Mouse (Mus musculus): ENCODE measurements around the gene Scnn1a.

The Scnn1a gene

DNA sequence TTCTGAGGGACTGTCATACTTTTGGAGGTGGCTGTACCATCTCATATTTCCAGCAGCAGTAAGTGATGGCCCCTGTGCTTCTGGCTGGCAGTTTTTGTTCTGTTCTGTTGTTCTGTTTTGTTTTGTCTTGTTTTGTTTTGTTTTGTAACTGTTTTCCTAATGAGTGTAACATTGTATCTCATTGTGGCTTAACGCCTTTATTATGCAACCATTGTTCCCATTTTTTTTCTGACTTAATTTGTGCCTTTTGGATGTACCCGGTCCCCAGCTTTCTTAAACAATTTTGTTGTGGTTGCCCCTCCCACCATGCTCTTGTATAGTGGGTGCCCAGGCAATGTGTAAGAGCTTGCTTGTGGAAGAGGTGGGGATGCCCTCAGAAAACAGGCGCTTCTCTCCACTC is 21.7 kb downstream of the Scnn1a start:
- CTCF ChIA-PET = interaction anchor here (0.5 kb wide), 1 partner anchor 269 kb away, joined by 4 read pairs; no protein-coding TSS in a partner anchor

DNA sequence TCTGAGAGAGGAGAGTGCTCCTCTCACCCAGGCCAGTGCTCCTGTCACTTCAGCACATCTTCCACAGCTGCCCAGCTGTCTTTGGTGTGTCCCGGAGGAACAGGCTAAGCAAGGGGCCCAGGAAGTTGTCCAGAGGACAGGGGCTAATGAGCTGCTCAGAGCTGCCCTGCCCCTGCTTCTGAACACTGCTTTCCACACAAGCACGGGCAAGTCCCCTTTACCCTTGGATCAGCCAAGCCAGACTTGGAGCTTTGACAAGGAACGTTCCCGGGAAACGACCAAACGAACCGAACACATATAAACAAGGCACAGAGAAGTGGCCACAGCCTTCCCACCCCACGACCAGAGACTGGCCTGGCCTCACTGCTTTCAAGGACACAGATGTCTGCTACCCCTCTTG is 23.6 kb downstream of the Scnn1a start:
- CTCF ChIA-PET = no interaction called here

DNA sequence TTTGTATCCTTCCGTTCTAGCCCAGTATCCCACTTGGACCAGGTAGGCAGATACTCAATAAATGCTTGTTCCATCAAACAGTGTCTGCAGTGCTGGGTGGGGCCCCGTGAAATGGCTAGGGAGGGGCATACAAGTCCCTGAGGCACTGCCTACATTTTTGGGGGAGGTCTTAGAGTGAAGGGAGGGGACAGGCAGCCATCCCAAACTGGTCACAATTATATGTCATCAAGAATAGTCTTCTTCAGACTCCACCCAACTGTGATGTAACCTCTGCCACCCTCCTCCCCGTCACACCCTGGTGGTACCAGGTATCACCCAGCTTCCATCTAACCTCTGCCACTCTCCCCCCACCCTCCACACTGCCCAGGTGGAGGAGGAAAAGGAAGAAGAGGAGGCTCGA is 24.4 kb downstream of the Scnn1a start:
- CTCF ChIA-PET = no interaction called here

DNA sequence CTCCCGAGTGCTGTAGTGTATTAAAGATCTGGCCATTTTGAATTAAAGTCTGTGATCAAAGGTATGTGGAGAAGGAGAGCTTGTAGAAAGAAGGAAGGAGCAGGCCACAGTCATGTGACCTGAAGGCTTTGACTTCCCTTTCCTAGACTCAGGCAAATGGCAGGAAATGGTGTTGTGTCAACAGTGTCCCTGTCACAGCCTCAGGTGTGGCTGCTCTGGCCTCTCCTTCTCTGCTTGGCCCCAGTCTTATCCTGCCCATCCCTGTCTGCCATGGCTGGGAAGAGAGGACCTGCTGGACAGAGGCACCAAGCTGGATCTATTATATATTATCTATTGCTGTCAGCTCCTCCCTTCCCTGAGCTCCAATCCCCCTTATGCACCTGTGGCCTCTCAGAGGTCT is 25.2 kb downstream of the Scnn1a start:
- CTCF ChIA-PET = interaction anchor here (0.5 to 0.7 kb wide), 2 partner anchors 12 to 54 kb away, joined by 3 to 9 read pairs; no protein-coding TSS in a partner anchor

DNA sequence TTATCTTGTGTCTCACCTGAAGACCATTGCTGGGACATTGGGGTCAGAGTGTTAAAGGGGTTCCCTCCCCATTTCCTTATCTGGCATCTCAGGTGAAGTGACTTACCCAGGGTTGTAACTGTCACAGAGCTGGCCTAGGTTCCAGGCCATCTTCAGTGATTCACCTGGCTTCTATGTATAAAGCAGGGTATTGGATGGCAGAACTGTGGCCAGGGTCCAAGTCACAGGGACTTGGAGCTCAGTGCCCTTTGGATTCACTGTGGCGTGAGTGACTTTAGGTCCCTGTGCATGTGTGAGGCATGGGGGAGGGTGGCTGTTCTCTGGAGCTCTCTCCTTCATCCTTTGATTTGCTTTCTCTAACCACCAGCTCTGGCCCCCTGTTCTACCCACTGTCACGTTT is 25.6 kb downstream of the Scnn1a start:
- CTCF ChIA-PET = interaction anchor here (0.5 to 0.7 kb wide), 2 partner anchors 12 to 54 kb away, joined by 3 to 9 read pairs; no protein-coding TSS in a partner anchor

DNA sequence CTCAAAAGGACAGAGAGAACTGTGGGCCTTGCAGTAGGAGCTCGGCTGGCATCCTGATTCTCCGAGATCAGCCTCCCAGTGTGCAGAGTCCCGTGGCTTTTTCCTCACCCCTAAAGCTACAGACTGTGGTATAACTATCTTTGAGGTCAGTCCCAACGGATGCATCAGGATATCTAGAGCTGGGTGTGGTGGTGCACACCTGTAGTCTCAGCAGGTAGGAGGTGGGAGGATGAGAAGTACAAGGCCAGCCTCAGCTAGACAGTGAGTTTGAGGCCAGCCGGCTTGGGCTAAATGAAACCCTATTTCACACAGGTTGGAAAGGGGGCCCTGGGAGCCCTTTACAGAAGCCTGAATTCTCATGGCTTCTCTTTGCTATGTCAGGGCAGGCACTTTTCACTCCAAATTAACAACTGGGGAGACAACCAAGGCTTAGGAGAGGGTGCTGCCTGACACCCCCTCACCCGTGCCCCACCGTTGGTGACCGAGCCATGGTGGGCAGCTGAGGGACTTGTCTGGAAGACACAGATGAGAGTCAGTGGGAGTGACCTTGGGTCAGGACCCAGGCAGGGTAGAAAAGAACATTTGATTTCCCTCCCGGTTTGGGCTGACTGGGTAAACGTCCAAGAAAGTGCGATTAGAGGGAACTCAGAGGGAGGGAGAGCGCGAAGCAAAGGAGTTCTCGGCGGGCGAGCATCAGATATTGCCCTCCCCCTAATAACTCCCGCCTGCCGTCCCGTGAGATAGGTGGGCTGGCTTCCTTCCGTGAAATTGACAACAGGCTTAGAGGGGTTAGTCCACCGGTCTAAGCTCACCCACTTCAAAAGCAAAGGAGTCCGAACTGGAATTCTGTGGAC is 28.5 kb downstream of the Scnn1a start, which contains the start of gene Tnfrsf1a:
Tnfrsf1a (plus strand) TSS at position 642 of the 854 bp plus-strand sequence.
- CTCF ChIA-PET = interaction anchor here (0.6 kb wide), 2 partner anchors 54 to 118 kb away, joined by 3 to 8 read pairs; no protein-coding TSS in a partner anchor

DNA sequence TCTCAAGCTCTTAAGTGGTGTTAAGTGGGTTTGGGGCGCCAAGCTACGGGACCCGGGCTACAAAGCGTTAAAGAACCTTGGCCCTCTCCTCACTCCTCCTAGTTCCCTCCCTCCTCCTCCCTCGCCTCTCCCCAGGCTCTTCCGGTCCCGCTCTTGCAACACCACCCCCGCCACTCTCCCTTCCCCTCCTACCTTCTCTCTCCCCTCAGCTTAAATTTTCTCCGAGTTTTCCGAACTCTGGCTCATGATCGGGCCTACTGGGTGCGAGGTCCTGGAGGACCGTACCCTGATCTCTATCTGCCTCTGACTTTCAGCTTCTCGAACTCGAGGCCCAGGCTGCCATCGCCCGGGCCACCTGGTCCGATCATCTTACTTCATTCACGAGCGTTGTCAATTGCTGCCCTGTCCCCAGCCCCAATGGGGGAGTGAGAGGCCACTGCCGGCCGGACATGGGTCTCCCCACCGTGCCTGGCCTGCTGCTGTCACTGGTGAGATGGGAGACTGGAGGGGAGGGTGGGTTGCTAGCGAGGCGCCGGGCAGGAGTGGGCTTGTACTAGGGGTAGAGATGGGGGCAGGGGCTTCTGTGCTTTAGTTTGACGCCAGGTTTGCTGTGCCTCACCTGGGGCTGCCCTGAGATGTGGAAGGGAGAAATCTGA is 29.2 kb downstream of the Scnn1a start:
- CTCF ChIA-PET = interaction anchor here (0.6 to 0.7 kb wide), 3 partner anchors 45 to 119 kb away, joined by 3 to 8 read pairs (median 3); no protein-coding TSS in a partner anchor

DNA sequence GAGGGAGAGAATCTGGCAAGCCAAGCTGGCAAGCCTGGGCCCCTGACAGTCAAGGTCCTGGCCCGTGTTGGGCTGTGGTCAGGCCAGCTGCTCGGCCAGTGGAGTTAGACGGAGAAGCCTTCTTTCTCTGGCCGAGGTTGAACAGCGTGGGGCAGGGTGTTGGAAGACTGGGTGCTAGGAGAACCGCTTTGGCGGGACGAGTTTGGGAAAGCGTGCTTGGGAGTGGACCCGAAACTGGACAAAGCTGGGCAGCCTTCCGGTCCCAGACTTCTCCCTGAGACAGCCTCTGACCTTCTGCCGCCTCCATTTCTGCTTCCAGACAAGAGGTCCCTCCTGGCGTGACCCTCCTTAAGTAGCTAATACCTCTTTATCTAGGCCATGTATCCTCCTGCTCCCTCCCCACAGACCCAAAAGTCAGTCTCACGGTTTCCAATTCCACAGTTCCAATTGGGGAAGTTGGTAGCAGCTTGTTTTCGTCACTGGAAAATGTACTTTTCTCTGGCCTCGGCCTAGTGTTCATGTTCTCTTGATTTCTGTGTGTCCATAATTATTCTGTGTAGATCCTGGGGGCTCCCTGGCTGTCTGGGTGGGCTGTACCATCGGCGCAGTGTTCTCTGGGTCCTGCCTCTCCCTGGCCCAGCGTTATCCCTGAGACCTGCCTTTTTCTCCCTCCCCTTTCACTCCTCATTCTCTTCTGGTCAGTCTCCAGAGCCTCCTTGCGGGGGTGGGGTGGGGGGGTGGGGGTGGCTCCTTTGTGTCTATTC is 30.0 kb downstream of the Scnn1a start:
- CTCF ChIA-PET = interaction anchor here (0.7 kb wide), 1 partner anchor 46 kb away, joined by 3 read pairs; no protein-coding TSS in a partner anchor

DNA sequence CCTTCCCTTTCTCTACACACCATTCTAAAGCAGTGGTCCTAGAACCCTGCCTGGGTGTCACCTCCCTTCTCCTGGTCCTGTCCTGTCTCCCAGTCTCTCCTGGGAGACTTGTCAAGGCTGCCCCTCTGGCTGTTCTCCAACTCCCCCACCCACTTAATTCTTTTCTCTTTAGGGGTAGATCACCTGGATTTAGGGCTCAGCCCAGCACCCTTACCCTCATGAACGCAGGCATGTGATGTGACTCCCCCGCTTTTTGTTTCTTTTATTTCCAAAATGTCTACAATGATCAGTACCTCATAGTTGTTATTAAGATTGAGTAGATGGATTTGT is 30.5 kb downstream of the Scnn1a start:
- CTCF ChIA-PET = no interaction called here

DNA sequence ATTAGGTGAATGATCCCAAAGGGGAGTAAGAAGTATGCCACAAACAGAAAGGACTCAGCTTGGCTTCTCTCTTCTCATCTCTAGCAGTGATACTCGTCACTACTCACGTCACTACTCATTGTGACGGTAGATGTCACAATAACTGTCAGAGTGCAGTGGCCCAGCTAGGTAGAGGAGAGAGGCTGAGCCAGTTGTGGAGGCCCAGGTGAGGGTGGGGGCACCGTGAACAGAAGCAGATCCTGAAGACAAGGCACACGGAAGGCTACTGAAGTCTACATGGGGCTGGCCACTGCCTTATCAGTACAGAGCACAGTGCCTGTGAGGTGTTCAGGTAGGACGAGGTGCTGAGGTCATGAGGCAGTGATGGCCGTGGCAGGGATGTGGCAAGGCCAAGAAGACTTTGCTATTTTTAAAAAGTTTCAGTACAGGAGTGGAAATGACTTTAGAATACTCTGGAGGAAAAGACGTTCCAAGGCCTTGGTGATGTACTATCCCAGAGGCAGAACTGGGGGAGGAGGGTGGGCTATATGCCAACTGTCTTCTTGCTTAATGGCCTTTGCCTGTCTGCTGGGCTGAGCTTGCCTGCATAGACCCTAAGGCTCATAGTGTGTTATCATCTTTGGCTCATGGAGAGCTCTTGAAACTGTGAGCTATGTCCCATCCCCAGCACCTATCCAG is 31.0 kb downstream of the Scnn1a start:
- CTCF ChIA-PET = no interaction called here

DNA sequence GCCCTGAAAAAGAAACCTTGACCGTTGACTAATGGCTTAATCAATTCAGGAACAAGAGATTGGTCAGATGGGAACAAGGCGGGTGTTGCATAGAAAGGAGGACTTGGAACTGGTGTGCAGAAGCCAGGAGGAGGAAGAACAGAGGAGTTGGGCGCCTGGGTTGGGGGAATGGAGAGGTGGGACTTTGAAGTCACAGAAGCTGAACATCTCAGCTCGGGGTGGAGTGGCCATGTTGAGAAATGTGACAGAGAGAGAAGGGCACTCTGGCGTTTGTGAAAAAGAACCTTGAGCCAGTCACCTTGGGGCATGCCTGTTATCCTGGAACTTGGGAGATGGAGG is 31.6 kb downstream of the Scnn1a start:
- CTCF ChIA-PET = no interaction called here

DNA sequence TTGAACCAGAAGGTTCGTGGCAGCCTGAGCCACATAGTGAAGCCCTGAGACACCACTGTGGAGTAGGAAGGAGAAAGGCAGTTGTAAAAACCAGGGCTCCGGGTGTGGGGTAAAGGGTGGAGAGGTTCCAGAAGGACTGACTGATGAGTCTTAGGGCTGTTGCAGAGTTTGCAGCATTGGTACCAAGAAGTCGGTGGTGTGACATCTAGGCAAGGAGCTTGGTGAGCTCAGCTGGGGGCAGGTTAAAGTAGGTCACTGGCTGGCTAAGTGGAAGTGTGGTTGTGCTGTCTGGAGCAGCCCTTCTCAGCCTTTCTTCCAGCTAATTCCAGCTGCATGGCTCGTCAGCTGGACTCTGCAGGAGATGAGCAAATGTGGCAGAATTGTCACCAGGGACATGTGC is 32.4 kb downstream of the Scnn1a start:
- CTCF ChIA-PET = no interaction called here

DNA sequence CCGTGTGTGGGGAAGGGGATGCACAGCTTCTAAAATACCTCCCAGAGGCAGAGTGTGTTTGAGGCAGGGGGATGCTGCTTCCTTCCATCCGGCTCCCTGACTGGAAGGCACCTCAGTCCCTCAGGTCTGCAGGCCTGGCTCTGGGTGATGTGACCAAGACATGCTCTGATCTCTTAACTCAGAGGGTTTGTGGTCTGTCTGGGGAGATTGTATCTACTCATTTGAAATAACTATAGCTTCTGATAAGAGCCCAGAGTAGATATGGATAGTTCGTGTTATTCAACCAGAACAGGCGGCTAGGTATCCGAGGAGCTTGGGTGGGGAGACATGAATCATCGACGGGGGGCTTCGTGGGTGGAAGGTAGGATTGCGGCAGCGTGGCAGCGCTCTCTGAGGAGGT is 32.8 kb downstream of the Scnn1a start:
- CTCF ChIA-PET = interaction anchor here (0.6 kb wide), 1 partner anchor 41 kb away, joined by 3 read pairs; no protein-coding TSS in a partner anchor

DNA sequence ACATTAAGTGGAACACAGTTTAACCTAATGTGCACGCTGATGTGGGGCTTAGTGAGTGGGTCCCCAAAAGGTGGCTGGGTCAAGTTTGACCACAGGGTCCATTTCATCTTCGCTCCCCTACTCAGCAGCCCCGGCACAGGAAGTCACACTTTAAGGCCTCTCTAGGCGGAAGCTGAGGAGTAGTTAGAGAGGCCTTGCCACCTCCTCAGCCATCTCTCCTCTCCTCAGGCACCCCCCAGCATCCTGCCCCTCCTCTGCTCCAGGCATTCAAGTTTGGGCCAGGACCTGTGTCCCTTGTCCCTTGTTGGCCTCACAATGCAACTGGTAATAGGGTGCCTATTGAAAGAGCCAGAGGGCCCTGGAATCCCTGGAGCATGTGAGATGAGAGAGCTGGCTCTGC is 33.2 kb downstream of the Scnn1a start:
- CTCF ChIA-PET = interaction anchor here (0.6 kb wide), 1 partner anchor 40 kb away, joined by 3 read pairs; no protein-coding TSS in a partner anchor

DNA sequence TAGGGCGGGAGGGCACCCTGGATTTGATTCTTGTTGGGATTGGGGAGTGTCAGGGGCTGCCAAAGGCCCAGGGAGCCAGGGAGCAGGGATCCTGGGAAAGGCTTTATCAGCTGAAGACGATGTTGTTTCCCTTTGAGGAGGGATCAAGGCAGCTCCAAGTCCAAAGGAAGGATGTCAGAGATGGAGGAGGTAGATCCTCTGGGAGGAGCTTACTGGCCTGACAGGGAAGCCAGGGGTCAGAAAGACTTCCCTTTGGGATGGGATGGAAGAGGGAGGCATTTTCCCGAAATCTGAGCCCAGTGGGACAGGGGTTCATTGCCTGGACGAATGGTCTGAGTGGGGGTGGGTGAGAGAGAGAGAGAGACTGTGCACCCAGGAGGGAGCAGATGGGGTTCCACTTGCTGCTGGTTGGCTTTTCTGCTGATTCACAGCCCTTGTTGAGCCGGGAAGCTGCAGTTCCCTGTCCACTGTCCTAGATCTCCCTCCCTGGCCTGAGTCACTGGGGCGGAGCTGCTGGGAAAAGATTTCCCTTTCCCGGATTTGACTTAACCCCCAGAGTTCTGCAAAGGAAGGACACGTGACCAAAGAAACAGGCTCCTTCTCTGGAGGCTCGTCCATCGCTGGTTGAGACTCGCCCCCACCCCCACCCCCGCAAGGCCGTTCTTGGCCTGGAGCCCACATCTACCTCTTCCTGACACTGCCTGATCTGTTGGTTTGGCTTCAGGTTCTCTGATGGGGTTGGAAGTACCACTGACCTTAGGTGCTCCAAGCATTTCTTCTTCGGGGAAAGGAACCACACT is 34.1 kb downstream of the Scnn1a start:
- CTCF ChIA-PET = interaction anchor here (0.5 to 1.2 kb wide), 2 partner anchors 11 to 23 kb away, joined by 3 to 4 read pairs; no protein-coding TSS in a partner anchor

DNA sequence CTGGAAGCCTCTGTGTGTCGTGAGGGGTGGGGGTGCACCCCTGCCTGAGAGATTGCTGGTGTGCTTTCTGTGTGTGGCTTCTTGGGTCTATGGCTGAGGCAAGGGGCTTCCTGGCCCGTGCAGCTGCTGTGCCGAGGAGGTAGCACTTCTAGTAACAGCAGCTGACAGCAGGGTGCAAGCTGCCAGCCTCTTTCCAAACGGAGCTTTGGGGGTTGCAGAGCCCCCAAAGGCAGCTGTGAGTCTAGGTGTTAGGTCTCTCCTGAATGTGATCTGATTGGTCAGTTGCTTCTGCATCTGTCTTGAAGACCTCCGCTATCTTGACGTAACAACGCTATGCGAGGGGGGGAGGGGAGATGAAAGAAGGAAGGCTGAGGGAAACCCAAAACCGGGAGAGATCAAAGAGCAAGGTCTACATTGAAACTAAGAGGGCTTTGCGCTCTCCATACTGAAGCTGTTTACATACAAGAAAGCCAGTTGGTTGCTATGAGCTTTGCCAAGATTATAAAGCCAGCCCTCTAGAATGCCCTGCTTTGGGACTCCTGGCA is 34.8 kb downstream of the Scnn1a start:
- CTCF ChIA-PET = interaction anchor here (0.5 to 1.2 kb wide), 2 partner anchors 11 to 24 kb away, joined by 3 to 4 read pairs; no protein-coding TSS in a partner anchor

DNA sequence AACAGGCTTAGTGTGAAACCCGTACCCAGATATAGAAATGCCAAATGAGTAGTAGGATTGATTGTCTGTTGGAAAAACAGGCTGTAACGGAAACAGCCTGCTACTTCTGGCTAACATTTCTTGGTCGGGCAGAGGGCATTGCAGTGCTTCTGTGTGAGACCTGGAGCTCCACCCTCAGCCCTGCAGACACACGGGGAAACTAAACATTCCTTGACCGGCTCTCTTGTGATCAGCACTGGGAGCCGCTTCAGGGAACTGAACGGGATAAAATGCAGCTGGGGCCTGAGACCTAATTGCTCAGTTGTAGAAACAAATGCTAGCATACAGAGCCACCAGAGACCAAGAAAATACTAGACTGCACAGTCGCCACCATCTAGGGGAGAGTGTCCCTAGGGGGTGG is 35.8 kb downstream of the Scnn1a start:
- CTCF ChIA-PET = no interaction called here

DNA sequence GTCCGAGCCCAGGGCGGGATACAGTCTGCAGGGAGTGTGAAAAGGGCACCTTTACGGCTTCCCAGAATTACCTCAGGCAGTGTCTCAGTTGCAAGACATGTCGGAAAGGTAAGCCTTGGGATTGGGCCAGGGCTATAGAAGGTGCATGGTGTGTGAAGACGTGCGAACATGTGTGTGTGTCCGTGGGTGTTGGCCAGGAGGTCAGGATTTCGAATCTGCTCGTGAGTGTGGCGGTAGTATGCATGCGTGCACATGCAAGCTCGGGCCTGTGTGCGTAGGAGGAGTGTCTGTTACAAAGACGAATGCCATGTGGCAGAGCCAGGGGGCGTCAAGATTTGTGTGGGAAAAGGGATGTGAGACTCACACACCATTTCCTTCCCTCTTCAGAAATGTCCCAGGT is 36.9 kb downstream of the Scnn1a start:
- CTCF ChIA-PET = no interaction called here

DNA sequence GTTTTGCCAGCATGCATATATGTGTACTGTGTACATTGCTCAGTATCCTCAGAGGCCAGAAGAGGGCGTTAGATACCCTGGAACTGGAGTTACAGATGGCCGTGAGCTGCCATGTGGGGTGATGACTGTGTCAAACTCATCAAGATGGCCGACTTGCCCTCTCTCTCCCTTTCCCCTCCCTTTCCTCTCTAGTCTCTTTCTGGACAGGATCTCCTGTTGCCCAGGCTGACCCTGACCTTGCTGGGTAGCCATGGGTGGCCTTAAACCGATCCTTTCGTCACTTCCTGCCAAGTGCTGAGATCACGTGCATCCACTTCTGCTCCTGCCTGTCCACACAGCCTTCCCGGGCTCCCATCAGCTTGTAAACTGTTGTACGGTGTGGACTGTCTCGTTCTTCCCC is 39.5 kb downstream of the Scnn1a start:
- CTCF ChIA-PET = no interaction called here

DNA sequence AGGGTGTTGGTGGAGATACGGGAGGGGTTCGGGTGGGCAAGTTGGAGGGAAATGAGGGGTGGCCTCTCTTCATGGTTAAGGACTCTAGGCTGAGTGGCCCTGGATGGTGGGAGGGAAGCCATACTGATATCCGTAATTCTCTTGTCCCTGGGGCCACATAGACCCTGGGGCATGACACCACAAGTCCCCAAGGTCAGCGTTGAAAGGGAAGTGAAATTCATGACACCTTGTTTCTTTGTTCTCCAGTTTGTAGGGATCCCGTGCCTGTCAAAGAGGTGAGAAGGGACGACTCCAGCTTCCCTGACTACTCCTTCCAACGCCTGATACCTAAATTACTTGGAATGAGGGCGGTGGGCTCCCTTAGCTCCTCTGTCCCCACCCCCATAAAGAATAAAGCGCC is 40.4 kb downstream of the Scnn1a start:
- CTCF ChIA-PET = no interaction called here
